Mouse (Mus musculus) T-cell, adult 66 days (primary cell): Measurements from ENCODE around the gene Cntnap4. TPM values are rescaled to one million over a fixed set of nuclear protein-coding genes. Genes with fewer than 3 reads are reported as not detected.

ENCODE experiments used
- total RNA-seq, 2 experiments: library from RNA; stranded (reverse); gene quantifications; 3 replicates in 1 of 2; 4 replicates in 1 of 2; pipeline ENCODE4 v1.2.4; 2023

Cntnap4 gene
- not detected for total RNA-seq

DNA sequence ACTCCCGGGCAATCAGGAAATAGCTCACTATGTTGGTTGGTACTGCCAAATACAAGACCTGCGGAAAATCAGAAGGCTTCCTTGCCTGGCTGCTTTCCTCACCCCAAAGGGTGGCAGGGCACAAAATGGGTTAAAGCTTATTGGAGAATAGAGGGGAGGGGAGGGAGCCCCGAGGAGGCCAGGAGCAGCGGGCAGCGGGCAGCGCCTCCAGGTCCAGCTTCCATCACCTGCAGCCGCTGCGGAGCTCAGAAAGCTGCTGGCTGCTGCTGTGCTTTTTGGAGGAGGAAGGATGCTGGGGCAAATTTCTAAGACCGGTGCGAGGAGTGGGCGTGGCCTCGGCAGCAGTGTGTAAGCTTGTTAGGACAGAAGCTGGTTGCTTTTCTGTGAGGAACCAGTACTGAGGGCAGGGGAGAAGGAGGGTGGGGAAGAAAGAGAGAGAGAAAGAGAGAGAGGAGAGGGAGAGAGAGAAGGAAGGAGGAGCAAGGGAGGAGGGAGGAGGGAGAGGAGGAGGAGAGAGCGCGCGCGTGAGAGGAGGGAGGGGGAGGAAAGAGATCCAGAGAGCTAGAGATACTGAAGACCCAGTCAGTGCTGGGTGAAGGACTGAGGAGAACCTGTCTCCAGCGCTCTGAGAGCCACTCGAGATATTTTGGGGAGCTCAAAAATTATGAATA lies at the start of gene Cntnap4:
Cntnap4 (plus strand) TSS at position 573 of the 671 bp plus-strand sequence.

